Mouse (Mus musculus): ENCODE measurements around the gene Clasp2. TPM values are rescaled to one million over a fixed set of nuclear protein-coding genes. Genes with fewer than 3 reads are reported as not detected.
"Not testable (repeated sequence)": the region's sequence is repeated elsewhere in the genome, so short reads cannot be mapped to it uniquely, and the experiment has no call there.

Gene Clasp2
- total RNA-seq, 2 experiments from 2014 or later = 328 to 340 TPM

DNA sequence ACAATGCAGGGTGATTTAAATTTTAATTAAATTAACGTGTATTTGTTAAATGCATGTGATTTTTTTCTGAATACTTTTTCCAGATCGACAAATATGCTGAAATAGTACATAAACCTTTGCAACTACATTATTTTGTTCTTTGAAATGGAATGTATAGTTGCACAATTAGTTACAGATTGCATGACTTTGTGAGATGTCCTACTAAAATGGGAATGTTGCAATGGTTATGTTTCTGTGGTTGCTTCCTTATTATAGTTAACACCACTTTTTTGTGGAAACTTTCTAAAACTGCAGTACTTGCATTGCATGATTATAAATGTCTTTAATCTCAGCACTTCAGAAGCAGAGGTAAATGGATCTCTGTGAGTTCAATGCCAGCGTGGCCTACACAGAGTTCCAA lies 153.6 kb downstream of the Clasp2 start:
- no peak for DNase-seq (ENCODE audit: extremely low spot score in 1 of 2, low spot score in 2 of 2)
- intact Hi-C loops (cut with DNase I) = no loop called here

DNA sequence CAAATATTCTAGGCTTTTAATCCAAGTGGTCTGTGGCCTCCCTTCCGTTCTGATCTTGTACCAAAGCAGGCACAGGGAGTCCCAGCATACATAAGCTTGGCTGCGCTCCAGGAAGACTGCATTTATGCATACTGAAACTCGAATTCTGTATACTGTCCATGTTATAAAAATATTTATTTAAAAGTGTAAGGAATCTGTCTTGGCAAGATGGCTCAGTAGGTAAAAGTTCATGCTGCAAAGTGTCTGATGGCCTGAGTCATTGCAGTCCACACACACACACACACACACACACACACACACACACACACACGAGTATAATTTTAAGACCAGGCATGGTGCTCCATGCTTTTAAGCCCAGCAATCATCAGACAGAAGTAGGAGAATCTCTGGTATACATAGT lies 161.9 kb downstream of the Clasp2 start:
- DNase-seq (ENCODE audit: extremely low spot score in 1 of 2, low spot score in 2 of 2) = peak in 1 of 2 experiments; percentile 38
- intact Hi-C loops (cut with DNase I) = loop anchor here (5.0 kb wide), 1 partner anchor 36 kb away; no protein-coding TSS in a partner anchor

DNA sequence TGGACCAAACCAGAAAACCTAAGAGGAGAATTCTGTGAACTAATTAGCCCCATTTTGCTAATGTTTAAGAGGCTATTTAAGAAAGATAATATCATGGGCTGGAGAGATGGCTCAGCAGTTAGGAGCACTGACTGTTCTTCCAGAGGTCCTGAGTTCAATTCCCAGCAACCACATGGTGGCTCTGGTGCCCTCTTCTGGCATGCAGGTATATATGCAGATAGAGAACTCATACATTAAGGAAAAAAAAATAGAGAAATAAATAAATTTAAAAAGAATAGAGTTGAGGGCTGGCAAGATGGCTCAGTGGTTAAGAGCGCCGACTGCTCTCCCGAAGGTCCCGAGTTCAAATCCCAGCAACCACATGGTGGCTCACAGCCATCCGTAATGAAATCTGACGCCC lies 163.0 kb downstream of the Clasp2 start:
- intact Hi-C loops (cut with DNase I) = loop anchor here (5.0 kb wide), 1 partner anchor 37 kb away; no protein-coding TSS in a partner anchor
- not testable (repeated sequence) for DNase-seq (ENCODE audit: extremely low spot score in 1 of 2, low spot score in 2 of 2)

GRCm38 (mm10) chr9:113915789-113916188 lies 174.5 kb downstream of the Clasp2 start:
- intact Hi-C loops (cut with DNase I) = no loop called here
- DNase-seq (ENCODE audit: extremely low spot score in 1 of 2, low spot score in 2 of 2) = no peak

DNA sequence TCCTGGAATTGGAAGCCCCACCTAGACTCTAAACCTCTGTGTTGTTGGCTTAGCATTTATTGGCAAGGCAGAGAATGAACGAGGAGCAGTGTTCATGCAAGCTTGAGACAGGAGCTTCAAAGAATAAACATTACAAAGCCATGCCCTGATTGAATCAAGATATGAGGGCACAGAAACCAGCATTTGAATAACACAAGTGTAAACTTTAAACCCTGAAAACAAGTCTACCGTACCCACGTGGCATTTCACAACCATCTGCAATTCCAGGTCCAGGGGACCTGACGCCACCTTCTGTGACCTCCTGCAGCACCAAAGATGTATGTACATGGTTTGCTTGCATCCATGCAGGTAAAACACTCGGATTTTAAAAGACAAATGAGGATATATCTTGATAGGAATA lies 181.4 kb downstream of the Clasp2 start:
- DNase-seq (ENCODE audit: extremely low spot score in 1 of 2, low spot score in 2 of 2) = no peak
- intact Hi-C loops (cut with DNase I) = no loop called here

DNA sequence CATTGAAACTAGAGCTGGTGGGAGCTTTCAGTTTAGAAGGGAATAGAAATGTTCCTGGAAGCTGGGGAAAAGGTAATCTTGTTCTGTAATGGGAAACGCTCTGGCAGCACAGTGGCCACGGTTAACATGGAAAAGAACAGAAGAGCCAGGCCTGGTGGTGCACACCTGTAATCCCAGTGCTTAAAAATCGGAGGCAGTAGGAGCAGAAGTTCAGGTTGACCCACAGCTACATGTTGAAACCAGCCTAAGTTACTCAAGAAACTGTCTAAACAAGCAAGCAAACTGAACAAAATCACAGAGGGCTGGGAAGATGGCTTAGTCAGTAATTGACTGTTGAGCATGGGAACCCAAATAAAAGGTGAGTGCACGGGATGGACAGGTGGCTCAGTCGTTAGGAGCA lies 183.6 kb downstream of the Clasp2 start:
- intact Hi-C loops (cut with DNase I) = no loop called here

GRCm38 (mm10) chr9:113928591-113928990 lies 187.3 kb downstream of the Clasp2 start:
- no peak for DNase-seq (ENCODE audit: extremely low spot score in 1 of 2, low spot score in 2 of 2)
- intact Hi-C loops (cut with DNase I) = no loop called here

More for the DNA sequence above, 183.6 kb downstream of the Clasp2 start:
- no peak for DNase-seq (ENCODE audit: extremely low spot score in 1 of 2, low spot score in 2 of 2)

DNA sequence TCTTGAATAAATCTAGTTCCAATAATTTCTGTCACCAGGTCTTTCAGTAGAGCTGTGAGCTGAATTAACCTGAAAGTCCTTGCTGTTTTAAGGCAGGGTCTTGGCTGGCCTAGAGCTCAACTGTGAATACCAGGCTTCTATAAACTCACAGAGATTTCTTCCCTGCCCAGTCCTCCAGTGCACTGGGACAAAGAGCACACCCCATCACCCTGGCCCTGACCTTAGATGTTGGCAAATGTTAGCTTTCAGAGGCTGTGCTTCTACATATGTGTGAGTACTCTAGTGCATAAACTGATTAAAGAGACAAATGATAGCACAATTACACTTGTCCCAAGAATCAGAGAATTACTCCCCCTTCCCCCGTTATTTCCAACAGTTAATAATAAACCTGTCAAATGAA lies 188.4 kb downstream of the Clasp2 start:
- intact Hi-C loops (cut with DNase I) = no loop called here
- DNase-seq (ENCODE audit: extremely low spot score in 1 of 2, low spot score in 2 of 2) = no peak

GRCm38 (mm10) chr9:113930534-113931374 lies 189.5 kb downstream of the Clasp2 start, which contains the start of gene Ubp1:
TSS of gene Ubp1 (plus strand) at chr9:113930934.
- DNase-seq (ENCODE audit: extremely low spot score in 1 of 2, low spot score in 2 of 2) = peak; percentile 97
- intact Hi-C loops (cut with DNase I) = no loop called here

DNA sequence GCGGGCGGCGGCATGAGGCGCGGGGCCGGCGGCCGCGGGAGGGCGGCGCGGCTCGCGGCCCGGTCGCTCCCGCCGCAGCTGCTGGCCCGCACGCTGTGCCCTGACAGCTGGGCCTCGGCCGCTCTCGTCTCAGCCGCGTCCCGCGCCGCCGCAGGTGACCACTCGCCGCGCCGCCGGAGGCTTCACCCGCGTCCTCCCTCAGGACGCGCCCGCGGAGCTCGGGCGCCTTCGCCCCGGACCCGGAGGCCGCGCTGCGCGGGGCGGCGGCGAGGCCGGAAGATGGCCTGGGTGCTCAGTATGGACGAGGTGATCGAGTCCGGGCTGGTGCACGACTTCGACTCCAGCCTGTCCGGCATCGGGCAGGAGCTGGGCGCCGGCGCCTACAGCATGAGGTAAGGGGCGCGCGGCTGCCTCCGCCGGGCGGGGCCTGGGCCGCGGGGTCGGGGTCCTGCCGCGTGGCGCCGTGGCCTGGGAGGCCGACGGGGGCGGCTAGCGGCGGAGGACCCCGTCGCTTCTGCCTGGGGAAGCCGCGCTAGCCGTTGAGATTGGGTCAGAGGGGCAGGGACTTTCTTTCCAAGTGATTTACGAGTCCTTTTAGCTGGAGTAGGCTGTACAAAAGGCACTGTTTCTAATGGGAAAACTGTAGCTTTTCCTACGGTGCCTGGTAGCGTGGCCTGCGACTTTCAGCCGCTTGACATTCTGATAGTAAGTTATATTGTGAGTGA lies 190.3 kb downstream of the Clasp2 start:
- intact Hi-C loops (cut with DNase I) = no loop called here
- peak in 1 of 2 experiments; percentile 65 for DNase-seq (ENCODE audit: extremely low spot score in 1 of 2, low spot score in 2 of 2)

DNA sequence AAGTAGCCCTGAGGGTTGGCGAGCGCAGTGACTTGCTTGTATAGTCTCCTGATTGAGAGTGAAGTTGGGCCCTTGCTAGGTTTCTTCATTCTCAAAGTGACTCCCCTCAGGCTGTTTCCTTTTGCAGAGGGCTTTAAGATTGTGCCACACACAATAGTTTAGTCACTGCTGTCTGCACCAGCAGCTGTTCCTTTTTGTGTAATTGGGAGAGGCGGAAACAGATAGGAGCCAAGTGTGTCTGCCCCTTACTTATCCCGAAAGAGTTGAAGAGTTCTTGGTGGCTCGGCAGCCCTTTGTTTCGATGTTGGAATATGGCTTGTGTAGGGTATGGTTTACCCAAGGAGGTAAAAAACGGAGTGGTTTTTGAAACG lies 190.8 kb downstream of the Clasp2 start:
- no peak for DNase-seq (ENCODE audit: extremely low spot score in 1 of 2, low spot score in 2 of 2)
- intact Hi-C loops (cut with DNase I) = no loop called here

DNA sequence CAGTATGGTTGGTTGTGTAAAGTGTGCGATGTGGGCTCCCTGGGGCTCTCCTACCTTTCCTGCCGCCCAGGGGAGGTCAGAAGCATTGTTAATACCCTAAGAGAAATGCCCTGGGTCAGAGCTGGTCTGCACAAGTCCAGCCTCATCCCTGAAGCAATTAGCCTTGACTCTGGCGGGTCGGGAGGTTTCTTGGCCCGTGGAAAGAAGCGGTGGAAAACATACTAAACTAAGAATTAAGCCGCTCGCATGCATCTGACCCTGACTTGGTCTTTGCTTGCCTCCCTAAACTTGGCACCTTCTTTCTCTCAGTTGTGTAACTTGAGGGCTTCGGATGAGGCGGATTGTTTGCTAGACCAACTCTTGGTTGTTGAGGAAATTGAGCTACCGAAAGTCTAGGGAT lies 191.2 kb downstream of the Clasp2 start:
- intact Hi-C loops (cut with DNase I) = no loop called here
- no peak for DNase-seq (ENCODE audit: extremely low spot score in 1 of 2, low spot score in 2 of 2)

DNA sequence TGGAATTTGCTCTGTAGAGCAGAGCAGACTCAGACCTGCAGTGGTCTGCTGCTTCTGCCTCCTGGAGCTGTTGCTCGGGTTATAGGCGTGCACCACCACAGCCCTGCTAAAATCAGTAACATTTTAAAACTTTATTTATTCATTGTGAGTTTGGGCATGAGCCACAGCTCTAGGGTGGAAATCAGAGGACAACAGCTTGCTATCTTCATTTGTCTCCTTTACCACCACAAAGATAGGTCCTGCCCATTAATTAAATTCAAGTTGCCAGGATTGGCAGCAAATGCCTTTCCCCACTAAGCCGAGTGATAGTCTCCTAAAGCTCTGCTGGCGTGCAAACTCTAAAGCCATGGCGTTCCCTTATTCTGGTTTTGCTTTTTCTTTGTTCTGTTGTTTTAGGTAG lies 194.4 kb downstream of the Clasp2 start:
- no peak for DNase-seq (ENCODE audit: extremely low spot score in 1 of 2, low spot score in 2 of 2)
- intact Hi-C loops (cut with DNase I) = no loop called here

DNA sequence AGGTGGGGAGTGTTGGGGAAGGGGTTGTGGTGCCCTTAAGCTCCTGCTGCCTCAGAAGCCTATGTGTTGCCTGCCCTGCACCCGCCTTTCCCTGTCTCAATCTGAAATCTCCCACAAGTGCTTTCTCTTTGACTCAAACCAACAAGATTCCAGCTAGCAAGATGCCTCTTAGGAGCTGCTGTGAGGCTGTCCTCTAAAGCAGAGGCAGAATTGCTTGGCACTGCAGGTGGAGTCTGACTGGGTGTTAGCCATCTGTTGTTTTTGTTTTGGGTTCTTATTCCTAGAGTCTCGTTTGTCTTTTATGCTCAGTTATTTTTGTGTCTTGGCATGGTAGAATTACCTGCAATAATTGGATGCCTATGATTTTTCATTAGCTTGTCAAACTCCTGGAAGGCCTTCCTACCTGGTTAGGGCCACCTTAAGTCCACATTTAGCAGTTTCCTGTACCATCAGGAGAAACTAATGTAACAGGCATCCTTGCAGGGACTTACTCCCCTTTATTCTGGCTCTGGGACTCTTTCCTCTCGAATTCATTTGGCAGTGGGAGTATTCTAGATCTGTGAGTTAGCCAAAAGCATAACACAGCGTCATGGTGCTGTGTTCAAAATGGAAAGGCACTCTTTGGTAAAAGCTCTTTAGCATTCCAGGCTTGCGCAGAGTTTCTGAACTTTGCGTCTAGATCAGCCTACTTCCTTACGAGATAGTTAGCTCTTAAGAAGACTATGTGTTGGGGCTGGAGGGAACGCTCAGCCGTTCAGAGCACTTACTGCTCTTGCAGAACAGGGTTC lies 198.0 kb downstream of the Clasp2 start:
- DNase-seq (ENCODE audit: extremely low spot score in 1 of 2, low spot score in 2 of 2) = no peak
- intact Hi-C loops (cut with DNase I) = no loop called here

DNA sequence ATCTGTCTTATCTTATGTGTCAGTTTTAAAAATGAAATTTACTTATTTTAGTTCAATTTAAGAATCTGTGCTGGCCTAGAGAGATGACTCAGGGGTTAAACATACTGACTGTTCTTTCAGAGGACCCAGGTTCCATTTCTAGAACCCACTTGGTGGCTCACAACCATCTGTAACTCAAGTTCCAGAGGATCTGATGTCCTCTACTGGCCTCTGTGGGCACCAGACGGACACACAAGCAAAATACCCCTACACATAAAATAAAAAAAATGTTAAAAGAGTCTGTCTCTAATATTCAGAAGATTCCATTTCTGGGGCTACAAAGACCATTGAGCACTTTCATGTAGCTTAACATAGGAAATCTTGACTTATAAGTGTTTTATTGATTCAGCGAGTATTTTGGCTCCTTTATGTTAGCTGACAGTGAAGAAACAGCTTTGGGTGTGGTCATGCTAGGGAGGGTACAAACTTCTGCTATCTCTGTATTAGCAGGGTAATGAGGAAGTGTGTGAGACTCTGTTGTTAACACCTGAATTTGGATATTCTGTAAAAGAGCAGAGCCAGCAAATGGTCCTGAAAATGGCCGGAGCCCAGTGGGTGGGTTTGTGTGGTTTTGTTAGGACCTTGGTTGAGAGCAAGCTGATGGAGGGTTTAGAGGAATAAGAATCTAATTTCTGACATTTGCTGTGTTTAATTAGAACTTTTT lies 200.0 kb downstream of the Clasp2 start:
- no peak for DNase-seq (ENCODE audit: extremely low spot score in 1 of 2, low spot score in 2 of 2)
- intact Hi-C loops (cut with DNase I) = no loop called here

- no peak for DNase-seq (ENCODE audit: extremely low spot score in 1 of 2, low spot score in 2 of 2)
- intact Hi-C loops (cut with DNase I) = no loop called here
Measured at GRCm38 (mm10) chr9:113943372-113943771, 202.1 kb downstream of the Clasp2 start.

- no peak for DNase-seq (ENCODE audit: extremely low spot score in 1 of 2, low spot score in 2 of 2)
- intact Hi-C loops (cut with DNase I) = no loop called here
Measured at GRCm38 (mm10) chr9:113947216-113947615, 205.9 kb downstream of the Clasp2 start.

DNA sequence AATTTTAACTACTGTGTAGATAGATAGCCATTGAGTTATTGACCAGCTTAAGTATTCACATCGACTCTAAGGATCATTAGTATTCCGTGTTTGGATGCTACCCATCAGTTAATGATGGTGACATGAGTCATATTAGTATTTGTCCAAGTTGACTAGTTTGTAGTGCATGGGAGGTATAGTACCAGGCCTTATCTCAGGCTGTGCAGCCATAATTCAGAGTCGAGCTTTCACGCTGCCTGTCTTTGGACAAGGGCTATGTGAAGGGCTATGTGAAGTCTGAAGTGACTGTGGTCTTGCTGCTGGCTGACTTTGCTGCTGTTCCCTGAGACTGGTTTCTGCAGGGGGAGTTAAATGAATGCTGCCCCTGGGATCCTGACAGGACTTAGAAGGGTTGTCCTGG lies 216.5 kb downstream of the Clasp2 start:
- intact Hi-C loops (cut with DNase I) = no loop called here
- no peak for DNase-seq (ENCODE audit: extremely low spot score in 1 of 2, low spot score in 2 of 2)

- intact Hi-C loops (cut with DNase I) = no loop called here
Measured at GRCm38 (mm10) chr9:113963718-113964117, 222.4 kb downstream of the Clasp2 start.

More at GRCm38 (mm10) chr9:113963718-113964117, 222.4 kb downstream of the Clasp2 start:
- no peak for DNase-seq (ENCODE audit: extremely low spot score in 1 of 2, low spot score in 2 of 2)

All from left cerebral cortex, postnatal 10 days (tissue).